Mouse (Mus musculus): ENCODE data around the gene R3hdml.
"Not testable (repeated sequence)": the region's sequence is repeated elsewhere in the genome, so short reads cannot be mapped to it uniquely, and the experiment has no call there.

R3hdml gene

DNA sequence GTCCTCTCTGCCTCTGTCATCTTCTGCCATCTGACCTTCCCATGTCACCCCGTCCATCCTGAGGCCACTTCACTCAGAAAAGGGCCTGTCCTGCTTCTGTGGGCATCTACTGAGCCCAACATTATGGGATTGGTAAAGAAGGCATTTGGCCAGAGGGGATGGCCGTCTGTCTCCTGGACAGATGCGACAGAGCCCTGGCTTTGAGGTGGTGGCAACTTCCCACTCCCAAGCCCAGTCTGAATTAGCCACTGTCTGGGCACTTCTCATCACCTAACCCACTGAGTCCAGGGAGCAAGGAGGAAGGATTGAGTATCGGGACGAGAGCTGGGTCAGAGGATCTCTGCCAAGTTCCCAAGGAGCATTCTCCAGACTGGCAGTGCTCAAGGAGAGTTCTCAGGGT lies at the start of gene R3hdml:
Gene R3hdml, plus strand, starts transcription at position 301 of the 400 bp plus-strand sequence.
- DNase-seq = no peak

DNA sequence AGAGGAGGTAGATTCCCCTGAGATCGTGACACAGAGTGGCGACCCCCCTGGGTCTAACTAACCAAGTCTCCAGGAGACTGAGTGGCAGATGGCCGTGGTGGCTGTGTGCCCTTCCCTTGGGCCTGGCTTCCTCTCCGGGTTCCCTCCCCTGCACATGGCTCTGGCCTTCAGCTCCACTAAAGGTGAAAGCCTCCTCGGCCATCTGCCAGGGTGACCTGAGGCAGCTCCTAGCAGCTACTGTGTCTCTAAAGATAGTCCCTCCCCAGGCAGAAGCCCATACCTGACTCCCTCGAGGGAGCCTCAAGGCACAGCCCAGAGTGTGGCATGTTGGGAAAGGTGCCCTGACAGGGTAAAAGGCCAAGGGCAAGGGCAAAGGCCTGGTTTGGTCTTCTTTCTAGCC lies 48.6 kb upstream of the R3hdml start:
- no peak for DNase-seq

DNA sequence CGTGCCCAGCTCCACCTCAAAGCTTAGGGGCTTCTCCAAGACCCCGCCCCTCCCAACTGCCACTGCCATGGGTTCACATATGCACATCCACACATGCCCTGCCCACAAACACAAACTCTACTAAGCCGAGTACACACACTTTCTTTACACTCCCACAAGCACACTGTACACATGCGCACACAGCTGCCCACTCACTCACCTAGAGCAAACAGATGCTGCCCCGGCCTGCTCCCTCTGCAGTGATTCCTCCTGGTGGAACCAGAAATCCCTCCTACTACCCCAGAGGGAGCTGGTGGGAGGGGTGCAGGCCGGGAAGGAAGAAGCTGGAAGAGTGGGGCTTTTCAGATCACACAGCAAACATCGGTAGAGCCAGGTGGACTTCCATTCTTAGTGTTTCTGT lies 48.1 kb upstream of the R3hdml start:
- no peak for DNase-seq

DNA sequence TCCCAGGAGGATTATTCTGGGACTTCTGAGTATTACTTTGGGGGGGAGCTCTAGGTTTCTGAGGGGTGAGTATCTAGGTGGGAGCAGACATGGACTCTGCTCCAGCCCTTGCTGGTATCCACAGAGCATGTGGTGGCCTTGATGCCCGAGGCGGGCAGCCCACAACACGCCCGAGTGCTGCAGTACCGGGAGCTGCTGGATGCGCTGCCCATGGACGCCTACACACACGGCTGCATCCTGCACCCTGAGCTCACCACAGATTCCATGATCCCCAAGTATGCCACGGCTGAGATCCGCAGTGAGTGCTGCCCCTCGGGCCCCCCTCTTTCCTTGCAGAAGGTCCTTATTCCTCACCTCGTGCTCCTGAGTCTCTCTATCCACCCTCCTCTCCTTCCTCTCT lies 44.7 kb upstream of the R3hdml start:
- no peak for DNase-seq

DNA sequence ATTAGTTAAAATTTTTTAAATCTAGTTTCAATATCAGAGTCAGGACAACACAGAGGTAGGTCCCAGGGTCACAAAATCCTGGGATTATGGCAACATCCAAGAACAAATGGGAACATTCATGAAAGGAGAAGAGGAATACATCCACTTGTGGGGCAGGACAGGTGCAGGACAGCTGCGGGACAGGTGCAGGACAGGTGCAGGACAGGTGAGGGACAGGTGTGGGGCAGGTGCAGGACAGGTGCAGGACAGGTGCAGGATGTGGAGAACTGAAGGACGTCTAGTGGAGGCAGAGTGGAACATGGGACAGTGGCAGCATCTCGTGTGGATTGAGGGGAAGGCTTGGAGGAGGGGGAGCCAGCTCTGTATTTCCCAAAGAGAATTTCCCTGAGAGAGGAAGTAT lies 42.8 kb upstream of the R3hdml start:
- DNase-seq = no peak

DNA sequence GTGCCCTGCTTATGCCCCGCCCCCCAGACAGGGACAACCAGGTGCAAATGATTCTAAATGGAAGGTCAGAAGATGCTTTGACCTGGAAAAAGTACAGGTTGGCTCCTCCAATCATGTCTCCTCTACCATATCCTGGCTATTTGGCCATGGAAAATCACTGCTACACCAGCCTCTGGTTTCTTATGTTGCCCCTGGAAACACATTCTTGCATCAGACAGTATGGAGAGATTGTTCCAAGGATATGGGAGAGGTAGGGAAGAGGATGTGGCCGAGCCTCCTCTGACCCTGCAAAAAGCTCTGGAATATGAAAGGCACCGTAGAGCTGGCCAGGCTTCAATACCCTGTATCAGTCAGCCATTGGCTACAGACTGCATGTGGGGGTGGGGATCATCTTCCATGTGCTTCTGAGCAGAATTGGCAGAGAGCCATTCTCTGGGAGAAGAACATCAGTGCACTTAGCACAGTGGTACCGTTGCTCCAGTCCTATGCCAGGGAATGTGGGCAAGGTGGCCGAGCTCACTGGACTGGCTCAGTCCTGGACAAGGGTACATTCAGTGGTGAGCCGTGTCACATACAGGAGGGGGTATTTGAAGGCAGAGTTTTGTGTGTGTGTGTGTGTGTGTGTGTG lies 41.3 kb upstream of the R3hdml start:
- DNase-seq = no peak

DNA sequence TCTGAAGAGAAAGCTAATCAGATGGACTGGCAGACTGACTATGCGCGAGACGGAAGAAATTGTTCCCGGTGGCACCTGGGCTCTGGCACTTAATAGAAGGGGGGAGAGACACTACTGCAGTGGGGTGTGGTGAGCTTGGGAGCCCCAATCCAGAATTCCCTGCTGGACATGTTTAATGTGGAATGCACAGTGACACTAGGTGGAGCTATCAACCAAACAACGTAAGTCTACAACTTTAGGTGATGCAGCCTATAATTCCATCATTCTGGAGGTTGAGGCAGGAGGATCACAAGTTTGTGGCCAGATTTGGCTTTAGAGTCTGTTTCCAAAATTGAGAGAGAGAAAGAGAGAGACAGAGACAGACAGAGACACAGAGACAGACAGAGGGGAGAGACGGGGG lies 39.4 kb upstream of the R3hdml start:
- no peak for DNase-seq

DNA sequence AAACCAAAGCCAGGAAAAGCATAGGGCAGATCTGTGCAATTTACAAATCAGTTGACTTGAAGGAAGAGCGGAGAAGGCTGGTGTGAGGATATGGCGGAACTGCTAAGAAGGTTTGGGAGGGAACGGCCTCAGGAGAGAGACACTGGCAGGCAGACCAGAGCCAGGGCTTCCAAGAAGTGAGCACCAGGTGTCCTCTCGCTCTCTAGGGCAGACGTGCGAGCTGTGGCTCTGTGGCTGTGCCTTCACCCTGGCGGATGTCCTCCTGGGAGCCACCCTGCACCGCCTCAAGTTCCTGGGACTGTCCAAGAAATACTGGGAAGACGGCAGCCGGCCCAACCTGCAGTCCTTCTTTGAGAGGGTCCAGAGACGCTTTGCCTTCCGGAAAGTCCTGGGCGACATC lies 38.7 kb upstream of the R3hdml start:
- no peak for DNase-seq

DNA sequence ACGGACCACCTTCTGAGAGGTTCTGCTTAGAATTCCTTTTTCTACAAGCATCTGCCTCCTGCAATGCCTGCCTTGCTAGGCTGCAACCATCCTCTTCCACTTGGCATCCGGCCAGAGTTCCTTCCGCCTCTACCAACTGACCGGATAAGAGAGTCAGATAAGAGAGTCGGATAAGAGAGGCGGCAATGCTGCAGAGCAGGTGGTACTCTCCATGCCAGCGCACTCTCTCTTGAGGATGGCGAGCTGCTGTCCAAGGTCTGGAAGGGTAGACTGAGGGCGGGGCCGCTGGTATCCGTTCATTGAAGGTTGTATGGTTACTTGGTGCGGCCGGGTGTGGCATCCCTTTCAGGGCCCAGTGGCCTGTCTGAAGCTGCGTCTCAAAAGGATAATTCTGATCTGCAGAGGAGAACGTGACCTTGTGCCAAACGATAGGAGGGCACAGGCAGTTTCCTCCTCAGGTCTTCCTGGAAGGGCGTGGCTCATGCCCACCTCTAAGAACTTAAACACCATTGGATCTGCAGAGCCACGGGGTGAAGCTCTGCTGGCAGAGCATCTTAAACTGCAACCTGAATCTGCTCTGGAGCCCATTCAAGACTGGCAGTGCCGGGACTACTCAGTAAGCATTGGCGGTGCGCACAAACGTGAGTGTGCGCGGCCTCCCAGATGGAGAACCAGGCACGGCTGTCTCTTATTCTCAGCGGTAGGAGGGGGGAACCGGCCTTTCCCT lies 33.4 kb upstream of the R3hdml start:
- no peak for DNase-seq

DNA sequence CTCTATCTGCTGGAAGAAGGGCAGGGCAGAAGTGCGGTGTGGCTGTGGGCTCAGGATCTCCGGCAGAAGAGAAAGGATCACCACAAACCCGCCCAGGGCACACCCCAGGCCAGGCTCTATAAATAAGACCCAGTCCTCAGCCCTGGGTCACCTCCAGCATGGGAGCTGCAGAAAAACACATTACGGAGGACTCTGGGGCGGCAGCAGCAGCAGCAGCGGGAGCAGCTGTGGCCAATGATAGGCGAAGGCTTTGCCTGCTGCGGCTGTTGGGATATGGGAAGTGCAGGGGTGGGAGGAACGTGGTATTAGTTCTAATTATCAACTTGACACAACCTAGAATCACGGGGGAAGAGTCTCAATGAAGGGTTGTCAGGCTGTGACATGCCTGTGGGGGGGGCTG lies 32.7 kb upstream of the R3hdml start:
- DNase-seq = no peak

DNA sequence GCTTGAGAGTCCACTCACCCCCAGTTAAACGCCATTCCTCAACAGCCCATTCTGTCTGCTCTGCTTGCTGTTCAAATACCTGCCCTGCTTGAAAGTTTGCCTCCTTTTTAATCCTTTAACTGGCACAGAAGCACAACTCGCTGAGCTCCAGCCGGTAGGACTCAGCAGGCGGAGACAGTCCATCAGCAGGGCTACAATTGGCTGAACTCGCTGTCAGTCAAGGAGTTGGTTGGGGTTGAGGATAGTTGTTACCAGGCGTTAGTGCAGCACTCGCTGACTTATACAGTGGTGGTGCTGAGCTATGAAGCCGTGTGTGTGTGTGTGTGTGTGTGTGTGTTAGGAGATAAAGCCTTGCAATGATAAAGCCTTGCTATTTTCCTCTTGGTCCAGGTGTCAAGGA lies 31.5 kb upstream of the R3hdml start:
- no peak for DNase-seq

DNA sequence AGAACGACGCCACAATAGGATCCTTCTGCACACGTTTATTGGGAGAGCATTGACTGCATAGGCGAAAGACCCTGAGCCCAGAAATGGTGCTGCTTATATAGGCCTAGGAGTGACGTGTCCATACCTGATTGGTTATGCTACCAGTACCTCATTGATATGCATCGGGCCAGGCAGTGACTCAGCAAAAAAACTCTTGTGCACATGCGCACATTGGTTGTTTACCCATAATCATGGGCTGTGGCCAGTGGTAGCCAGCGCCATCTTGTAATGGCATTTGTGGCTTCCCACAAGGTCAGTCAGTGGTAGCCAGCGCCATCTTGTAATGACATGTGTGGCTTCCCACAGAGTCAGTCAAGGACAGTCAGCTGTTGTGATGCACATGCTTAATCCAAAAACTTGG lies 30.8 kb upstream of the R3hdml start:
- DNase-seq = not testable (repeated sequence)

DNA sequence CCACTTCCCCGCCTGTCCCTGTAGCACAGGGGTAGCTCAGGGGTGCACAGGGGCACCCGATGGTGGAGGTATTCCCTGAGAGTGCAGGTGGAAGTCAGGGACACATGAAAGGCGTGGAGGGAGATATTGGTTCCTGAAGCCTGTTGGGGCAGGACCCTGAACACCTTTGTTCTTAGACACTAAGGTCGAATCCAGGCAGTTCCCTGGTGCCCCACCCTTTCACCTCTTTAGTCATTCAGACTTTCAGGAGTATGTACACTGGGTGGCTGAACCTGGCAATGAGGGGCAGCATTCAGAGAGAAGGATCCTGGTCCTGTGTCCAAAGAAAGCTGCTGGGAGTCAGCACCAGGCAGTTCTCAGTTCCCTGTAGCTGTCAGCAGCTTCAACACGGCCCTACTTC lies 29.7 kb upstream of the R3hdml start:
- DNase-seq = no peak

DNA sequence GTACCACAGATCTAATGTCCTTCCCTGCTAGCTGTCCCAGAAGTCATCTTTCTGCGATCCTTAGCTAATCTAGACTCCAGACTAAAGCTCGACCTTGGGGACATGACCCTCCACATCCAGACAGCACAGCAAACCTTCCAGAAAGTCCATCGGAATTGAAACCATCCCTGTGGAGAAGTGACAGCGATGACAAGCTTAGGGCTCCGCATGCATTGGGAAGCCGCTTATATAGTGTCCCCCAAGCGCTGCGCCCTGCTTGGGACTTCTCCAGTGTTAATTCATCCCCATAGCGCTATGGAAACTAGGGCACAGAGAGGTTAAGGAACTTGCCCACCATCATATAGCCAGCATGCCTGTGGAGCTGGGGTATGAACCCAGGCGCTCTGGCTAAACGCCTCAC lies 29.3 kb upstream of the R3hdml start:
- DNase-seq = no peak

DNA sequence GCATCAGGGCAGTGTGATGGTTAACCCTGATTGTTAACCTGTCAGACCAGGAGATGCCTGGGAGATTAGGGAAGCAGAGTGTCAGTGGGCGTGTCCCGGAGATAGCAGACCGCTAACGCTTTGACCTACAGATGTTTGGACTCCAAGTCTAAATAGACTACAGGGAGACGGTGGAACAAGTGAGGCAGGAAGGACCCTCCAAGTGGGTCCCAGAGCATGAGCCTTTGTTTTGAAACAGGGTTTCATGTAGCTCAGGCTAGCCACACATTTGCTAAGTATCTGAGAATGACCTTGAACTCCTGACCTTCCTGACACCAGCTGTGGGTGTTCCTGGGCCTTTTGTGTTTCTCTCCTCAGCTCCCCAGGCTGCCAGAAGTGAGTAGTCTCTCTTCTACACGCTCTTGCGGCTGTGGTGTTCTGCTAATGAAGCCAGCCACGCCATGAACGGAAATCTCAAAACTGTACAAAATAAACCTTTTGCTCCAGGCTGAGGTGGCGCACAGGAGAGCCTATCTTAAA lies 28.8 kb upstream of the R3hdml start:
- DNase-seq = no peak

DNA sequence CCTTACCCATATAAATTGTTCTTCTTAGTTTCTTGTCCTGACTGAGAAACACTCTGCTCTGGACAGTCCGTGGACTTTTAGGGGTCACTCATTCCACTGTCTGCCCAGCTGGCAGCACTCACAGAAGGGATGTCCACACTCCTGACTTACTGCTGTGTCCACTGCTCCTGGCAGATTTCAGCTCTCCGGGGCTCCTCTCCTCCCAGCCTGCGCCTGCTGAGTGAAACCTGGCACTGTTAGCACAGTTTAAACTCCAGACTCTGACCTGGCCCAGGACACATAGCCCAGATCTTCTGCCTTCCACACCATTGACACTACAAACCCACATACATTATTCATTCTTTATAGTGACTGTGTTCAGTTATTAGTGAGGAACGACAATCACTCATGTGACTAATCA lies 28.1 kb upstream of the R3hdml start:
- DNase-seq = no peak

DNA sequence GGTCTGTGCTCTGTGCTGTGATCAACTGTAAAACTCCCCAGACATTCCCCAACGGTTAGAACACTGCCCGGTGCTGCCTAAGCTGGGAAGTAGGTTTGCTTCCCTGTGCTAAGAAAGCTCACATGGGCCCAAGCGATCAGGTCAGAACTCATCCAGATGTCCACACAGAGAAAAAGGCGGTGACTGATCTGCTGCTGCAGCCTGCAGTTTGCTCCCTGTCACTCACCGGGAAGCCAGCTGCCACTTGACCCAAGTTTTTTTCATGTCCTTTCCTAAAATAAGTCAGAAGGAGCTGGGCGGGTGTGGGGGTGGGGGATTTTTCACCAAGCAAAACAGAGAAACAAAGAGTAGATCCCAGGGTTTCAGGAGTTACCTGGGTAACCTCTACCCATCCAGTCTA lies 27.6 kb upstream of the R3hdml start:
- no peak for DNase-seq

DNA sequence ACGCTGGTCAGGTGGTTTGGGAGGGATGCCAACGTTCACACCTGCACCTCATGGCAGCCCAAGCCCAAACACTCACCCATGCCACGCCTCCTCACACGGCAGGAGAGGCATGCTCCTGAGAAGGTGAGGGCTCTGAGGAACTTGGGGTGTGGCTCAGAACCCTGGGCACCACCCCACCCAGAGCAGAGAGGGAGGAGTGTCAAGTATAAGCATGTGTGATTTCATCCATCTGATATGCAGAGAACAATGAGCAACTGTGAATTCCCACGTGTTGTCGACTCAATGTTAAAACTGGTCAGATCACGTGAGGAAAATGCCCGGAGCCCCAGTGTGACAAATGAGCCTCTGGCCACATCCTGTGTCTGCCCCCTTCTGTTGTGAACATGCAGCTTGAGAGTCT lies 25.3 kb upstream of the R3hdml start:
- DNase-seq = no peak

DNA sequence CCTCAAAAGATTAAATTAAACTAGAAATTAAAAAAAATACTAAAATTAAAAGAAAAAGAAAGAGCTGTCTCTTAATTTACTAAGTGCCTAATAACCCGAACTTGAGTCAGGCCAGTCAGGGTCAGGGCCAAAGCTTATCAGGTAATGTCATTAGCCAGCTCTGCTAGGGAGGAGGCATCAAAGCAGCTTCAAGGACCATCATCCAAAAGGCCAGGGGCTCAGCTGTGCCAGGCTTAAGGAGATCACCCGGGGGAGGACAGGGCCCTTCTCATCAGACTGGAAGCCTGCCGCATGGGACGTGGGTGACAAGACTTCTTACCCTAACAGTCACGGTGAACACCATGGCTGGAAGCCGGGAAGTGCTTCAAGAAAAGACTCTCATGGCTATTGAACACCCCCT lies 24.5 kb upstream of the R3hdml start:
- no peak for DNase-seq

DNA sequence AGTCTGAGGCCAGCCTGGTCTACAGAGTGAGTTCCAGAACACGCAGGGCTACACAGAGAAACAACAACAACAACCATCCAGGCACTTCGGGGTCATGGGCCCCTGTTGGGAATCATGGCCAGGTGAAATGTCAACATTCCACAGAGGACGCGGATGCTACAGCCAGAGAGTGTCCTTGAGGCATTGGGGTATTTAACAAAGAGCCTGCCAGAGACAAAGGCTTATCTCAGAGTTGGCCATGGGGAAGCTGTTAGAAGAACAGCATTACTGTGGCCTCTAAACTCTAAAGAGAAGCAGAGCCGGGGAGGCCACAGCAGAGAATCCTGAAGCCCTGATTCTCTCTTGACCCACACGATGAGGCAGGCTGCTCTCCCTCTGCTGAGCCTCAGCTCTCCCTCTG lies 23.3 kb upstream of the R3hdml start:
- no peak for DNase-seq

DNA sequence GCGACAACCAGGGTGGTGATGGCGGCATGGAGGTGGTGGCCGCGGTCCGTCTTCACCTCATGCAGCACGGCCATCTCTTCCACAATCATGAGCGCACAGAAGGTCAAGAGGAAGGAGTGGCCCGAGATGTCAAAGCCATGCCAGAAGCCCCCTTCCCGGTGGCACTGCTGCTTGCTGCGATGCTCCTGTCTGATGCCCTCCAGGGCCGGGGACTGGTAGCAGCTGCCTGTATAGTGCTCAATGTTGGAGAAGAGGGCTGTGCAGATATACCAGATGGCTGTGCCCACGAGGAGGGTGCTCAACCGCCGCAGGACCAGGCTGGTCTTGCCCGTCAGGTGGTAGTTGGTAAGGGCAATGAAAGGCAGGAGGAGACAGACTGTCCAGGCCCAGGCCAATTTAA lies 22.4 kb upstream of the R3hdml start:
- DNase-seq = no peak

DNA sequence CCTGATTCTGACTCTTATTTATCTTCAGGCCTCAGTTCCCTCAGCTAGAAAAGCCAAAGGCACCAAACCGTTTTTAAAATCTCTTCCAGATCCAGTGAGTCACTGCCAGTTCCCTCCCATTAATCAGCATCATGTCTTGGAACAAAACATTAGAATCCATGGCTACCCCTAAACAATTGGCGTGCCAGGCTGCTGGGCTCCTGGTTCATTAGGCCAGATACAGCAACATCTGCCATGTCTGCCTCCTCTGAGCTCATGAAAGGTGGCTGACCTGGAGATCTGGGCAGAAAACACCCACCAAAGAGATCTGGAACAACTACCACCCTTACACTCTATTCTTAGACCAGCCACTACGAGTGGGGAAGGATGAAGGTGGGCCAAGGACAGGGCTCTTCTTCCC lies 21.0 kb upstream of the R3hdml start:
- DNase-seq = no peak

DNA sequence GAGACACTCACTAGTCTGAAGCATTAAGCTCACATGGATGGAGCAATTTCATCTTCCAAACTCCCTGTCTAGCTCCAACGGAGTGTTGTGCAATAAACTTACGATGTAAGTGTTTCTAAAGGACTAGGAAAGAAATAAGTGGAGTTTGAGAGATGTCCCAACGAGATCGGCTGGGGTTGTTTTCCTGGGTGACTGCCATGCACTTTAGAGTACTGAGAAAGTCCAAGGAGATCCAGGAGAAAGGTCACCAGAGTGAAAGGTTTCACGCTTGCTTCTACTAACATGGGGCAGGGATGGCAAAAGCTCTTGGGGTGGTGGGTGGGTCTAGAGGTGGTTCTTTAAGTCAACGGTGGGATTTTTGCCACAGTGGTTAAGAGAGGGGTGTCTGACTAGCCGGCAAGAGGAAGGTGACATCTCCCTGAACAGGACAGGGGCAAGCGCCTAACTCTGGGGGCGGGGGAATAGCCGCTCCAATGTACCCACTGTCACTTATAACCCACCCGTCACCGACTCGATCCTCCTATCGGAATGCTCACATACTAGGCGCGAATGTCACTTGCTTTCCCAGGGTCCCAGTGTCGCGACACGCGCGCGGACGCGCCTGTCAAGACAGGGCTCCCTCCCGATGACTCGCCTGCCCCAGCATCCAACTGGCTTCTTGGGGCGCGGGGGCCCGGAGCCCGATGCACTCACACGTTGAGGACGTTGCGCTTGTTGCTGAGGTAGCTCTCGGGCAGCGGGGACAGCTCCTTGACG lies 20.2 kb upstream of the R3hdml start:
- peak; percentile 69 for DNase-seq

DNA sequence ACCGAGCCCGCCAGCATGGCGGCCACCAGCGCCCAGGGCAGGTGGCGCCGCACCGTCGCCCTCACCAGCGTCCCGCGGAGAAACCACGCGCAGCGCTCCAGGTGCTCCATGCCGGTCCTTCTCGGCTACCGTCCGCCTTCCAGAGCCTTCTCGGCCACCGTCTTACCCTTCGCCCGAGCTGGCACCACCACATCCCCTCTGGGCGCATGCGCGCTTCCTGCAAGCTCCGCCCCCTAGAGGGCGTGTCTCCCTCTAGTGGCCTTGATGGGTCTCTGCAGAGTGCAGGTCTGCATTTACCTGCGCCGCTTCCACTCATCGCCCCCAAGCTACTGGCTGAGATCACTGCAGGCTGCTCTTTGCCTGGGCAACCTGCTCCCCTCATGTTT lies 19.7 kb upstream of the R3hdml start, which contains the start of gene Fitm2:
Gene Fitm2, minus strand, starts transcription at position 164 of the 386 bp plus-strand sequence.
- DNase-seq = peak; percentile 97
